Mouse (Mus musculus): Measurements from ENCODE around the gene Dnmt3a.
"Not testable (repeated sequence)": the region's sequence is repeated elsewhere in the genome, so short reads cannot be mapped to it uniquely, and the experiment has no call there.

Dnmt3a gene

GRCm38 (mm10) chr12:3928841-3929240, 123.0 kb downstream of the Dnmt3a start:
- no peak for DNase-seq

- DNase-seq = not testable (repeated sequence)
Measured at GRCm38 (mm10) chr12:3930090-3930865, 124.5 kb downstream of the Dnmt3a start.

- no peak for DNase-seq
Measured at GRCm38 (mm10) chr12:3942026-3942425, 136.2 kb downstream of the Dnmt3a start.

- DNase-seq = no peak
Measured at GRCm38 (mm10) chr12:3944454-3945073, 138.8 kb downstream of the Dnmt3a start.

- DNase-seq = no peak
Measured at GRCm38 (mm10) chr12:3947503-3947902, 141.7 kb downstream of the Dnmt3a start.

GRCm38 (mm10) chr12:3954651-3955050, 148.8 kb downstream of the Dnmt3a start, which contains the start of gene Pomc:
TSS of gene Pomc (plus strand) at chr12:3954951.
- no peak for DNase-seq

- DNase-seq = no peak
Measured at GRCm38 (mm10) chr12:3955371-3955770, 149.6 kb downstream of the Dnmt3a start.

GRCm38 (mm10) chr12:3956351-3956750, 150.5 kb downstream of the Dnmt3a start:
- no peak for DNase-seq

- peak; percentile 79 to 81 for DNase-seq
Measured at GRCm38 (mm10) chr12:3959791-3960543, 154.2 kb downstream of the Dnmt3a start.

- DNase-seq = no peak
Measured at GRCm38 (mm10) chr12:3960553-3960952, 154.7 kb downstream of the Dnmt3a start.

Measured in thymus, adult 18-20 months (tissue).